Mouse (Mus musculus) intestine, embryonic 16.5 days (tissue): ENCODE data around the gene Cc2d1a. TPM values are rescaled to one million over a fixed set of nuclear protein-coding genes. Genes with fewer than 3 reads are reported as not detected.

Source experiments
- ATAC-seq: fragments of 200-750 bp; cut with Nextera tagmentation; 2 replicates; pipeline ENCODE4 v1.8.0; 2017; ENCODE audit warnings: moderate TSS enrichment, moderate library complexity
- H3K27ac ChIP-seq: fragments of 300-500 bp; sonication (generic); 2 replicates; pipeline ENCODE4 v1.5.1; 2014; ENCODE audit warnings: mild to moderate bottlenecking, low read length
- H3K27me3 ChIP-seq: fragments of 300-500 bp; sonication (generic); replicated peaks from 2 replicates; pipeline ENCODE4 v1.6.1; 2014; ENCODE audit warnings: low read length, control low read depth, mixed read lengths; ENCODE audit not compliant: control insufficient read depth, insufficient read depth
- H3K36me3 ChIP-seq: fragments of 300-500 bp; sonication (generic); 2 replicates; pipeline ENCODE4 v1.6.1; 2014; ENCODE audit warnings: low read length, control low read depth; ENCODE audit not compliant: control insufficient read depth, insufficient read depth
- H3K4me1 ChIP-seq: fragments of 300-500 bp; sonication (generic); 2 replicates; pipeline ENCODE4 v1.6.1; 2014; ENCODE audit warnings: low read length, control low read depth, mixed read lengths; ENCODE audit not compliant: control insufficient read depth, insufficient read depth
- H3K4me2 ChIP-seq: fragments of 300-500 bp; sonication (generic); 2 replicates; pipeline ENCODE4 v1.6.1; 2014; ENCODE audit warnings: low read depth, low read length, control low read depth
- H3K4me3 ChIP-seq: fragments of 300-500 bp; sonication (generic); 2 replicates; pipeline ENCODE4 v1.5.1; 2014; ENCODE audit warnings: mild to moderate bottlenecking, low read length
- H3K9ac ChIP-seq: fragments of 300-500 bp; sonication (generic); 2 replicates; pipeline ENCODE4 v1.6.1; 2014; ENCODE audit warnings: low read depth, low read length
- H3K9me3 ChIP-seq: fragments of 300-500 bp; sonication (generic); 2 replicates; pipeline ENCODE4 v1.6.1; 2016; ENCODE audit warnings: low read length, control low read depth; ENCODE audit not compliant: control insufficient read depth
- WGBS: fragments of 180-500 bp; shearing (Covaris S2); extraction: QIAGEN DNeasy Blood & Tissue Kit; methylation state at CpG from one replicate; pipeline ENCODE4 v1.1.7; 2014; 5-methylcytosine and 5-hydroxymethylcytosine counted together
- polyA plus RNA-seq: library from polyadenylated mRNA; unstranded; fragments of >200 nt; fragmentation: Nextera tagmentation; extraction: Ambion mirVana; gene quantifications from 2 replicates; pipeline ENCODE4 v1.2.1, GENCODE M21; 2015

Gene Cc2d1a
- polyA plus RNA-seq = 25.3 and 26.0 TPM in 2 replicates

- peak within 1 kb of the TSS; percentile 86 for H3K4me2 ChIP-seq
- no peaks in the 10 kb centered on the region for H3K27me3 ChIP-seq
- H3K4me3 ChIP-seq = peak within 1 kb of the TSS; percentile 76
- H3K4me1 ChIP-seq = peaks cover 20% of the 10 kb centered on the region
- WGBS = 15% methylated on average over 49 of the region's 49 CpGs
- peak; percentile 97 for ATAC-seq
- H3K9ac ChIP-seq = peak within 1 kb of the TSS; percentile 91
- no peaks in the 10 kb centered on the region for H3K9me3 ChIP-seq
- H3K27ac ChIP-seq = peak within 1 kb of the TSS; percentile 93
- peaks cover 9% of the 10 kb centered on the region for H3K36me3 ChIP-seq
These were observed at the start of gene Cc2d1a, which contains the start of gene 4930432K21Rik for GRCm38 (mm10) chr8:84147769-84148530. Cc2d1a (minus strand) TSS chr8:84147936. 4930432K21Rik (plus strand) TSS chr8:84148025.

- peak; percentile 41 for ATAC-seq
- Histone ChIP-seq H3K27me3 (no peaks in the 10 kb centered on the region), H3K9me3 (no peaks in the 10 kb centered on the region), H3K4me3 (peak overlapping the region; percentile 50), H3K4me2 (peak overlapping the region; percentile 78), H3K4me1 (peaks cover 52% of the 10 kb centered on the region), H3K27ac (peak overlapping the region; percentile 91), H3K36me3 (no peaks in the 10 kb centered on the region), H3K9ac (peak overlapping the region; percentile 68)
- WGBS = 3% methylated on average over 43 of the region's 43 CpGs
These were observed 49.6 kb upstream of the Cc2d1a start for GRCm38 (mm10) chr8:84197141-84197921.

- H3K27me3 ChIP-seq = no peaks in the 10 kb centered on the region
- H3K4me3 ChIP-seq = no peak overlapping the region
- H3K9me3 ChIP-seq = no peaks in the 10 kb centered on the region
- 65% methylated on average over 3 of the region's 3 CpGs for WGBS
- ATAC-seq = no peak
- H3K27ac ChIP-seq = no peak overlapping the region
- H3K36me3 ChIP-seq = no peaks in the 10 kb centered on the region
- peaks cover 35% of the 10 kb centered on the region for H3K4me1 ChIP-seq
- no peak overlapping the region for H3K9ac ChIP-seq
- no peak overlapping the region for H3K4me2 ChIP-seq
These were observed 46.5 kb upstream of the Cc2d1a start for GRCm38 (mm10) chr8:84194224-84194743.

DNA sequence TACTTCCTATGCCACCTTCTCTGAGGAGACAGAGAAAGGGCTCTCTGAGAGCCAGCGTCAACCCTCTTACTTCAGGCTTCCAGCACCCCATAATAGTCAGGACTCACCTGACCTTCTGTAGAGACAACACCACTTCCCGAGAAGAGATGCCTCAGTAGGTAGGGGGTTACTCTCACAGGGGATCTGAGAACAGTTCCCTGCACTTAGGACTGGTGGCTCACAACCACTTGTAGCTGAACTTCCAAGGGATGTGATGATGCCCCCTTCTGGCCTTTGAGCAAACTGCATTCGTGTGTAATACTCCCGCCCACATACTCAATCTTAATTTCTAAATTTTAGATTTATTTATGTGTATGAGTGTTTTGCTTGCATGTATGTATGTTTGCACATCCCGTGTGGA, 45.8 kb upstream of the Cc2d1a start:
- H3K4me2 ChIP-seq = no peak overlapping the region
- H3K36me3 ChIP-seq = no peaks in the 10 kb centered on the region
- no peak for ATAC-seq
- no peak overlapping the region for H3K27ac ChIP-seq
- H3K27me3 ChIP-seq = no peaks in the 10 kb centered on the region
- H3K9me3 ChIP-seq = no peaks in the 10 kb centered on the region
- WGBS = 79% methylated on average over 5 of the region's 5 CpGs
- no peak overlapping the region for H3K4me3 ChIP-seq
- H3K9ac ChIP-seq = no peak overlapping the region
- H3K4me1 ChIP-seq = peaks cover 32% of the 10 kb centered on the region

DNA sequence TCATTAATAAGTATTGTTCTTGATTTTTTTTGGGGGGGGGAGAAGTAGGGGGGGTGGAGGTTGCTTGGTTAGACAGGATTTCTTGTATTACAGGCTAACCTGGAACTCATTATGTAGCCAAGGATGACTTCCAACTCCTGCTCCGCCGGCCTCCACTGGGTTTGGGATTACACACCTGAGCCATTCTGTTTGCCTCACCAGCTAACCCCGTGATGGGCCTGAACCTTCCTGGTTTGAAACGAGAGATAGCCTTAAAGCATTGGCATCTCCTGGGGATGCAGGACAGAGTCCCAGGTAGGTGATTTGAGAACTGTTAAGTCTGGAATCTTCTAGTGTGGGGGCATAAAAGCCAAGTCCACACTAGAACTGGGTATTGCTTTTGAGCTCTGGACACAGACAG, 45.4 kb upstream of the Cc2d1a start:
- H3K4me3 ChIP-seq = no peak overlapping the region
- peak overlapping the region; percentile 62; the same call in 1 of the 2 replicates for H3K9ac ChIP-seq
- H3K36me3 ChIP-seq = no peaks in the 10 kb centered on the region
- 79% methylated on average over 4 of the region's 4 CpGs for WGBS
- no peaks in the 10 kb centered on the region for H3K27me3 ChIP-seq
- no peaks in the 10 kb centered on the region for H3K9me3 ChIP-seq
- no peak overlapping the region for H3K27ac ChIP-seq
- no peak for ATAC-seq
- H3K4me2 ChIP-seq = no peak overlapping the region
- peaks cover 28% of the 10 kb centered on the region for H3K4me1 ChIP-seq

DNA sequence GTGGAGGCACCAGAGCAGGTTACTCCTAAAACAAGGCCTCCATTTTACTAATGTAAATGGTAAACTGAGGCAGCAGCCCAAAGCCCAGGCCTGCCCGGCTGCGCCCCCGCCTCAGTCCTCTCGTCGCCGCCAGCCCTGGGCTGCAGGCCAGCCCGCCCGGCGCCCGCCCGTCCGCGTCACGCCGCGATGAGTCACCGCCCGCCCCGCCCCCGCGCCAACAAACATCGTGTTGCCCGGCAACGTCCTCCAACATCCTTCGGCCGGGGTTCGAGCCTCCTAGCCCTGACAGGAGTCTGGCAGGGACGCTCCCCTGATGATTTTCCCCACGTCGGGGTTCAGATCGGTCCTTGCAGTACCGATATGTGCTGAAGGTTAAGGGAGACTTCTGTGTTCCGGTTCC, 44.8 kb upstream of the Cc2d1a start:
- H3K4me3 ChIP-seq = peak overlapping the region; percentile 34
- H3K9ac ChIP-seq = peak overlapping the region; percentile 62
- 4% methylated on average over 33 of the region's 33 CpGs for WGBS
- no peaks in the 10 kb centered on the region for H3K9me3 ChIP-seq
- H3K4me2 ChIP-seq = peak overlapping the region; percentile 60
- H3K27me3 ChIP-seq = no peaks in the 10 kb centered on the region
- peak; percentile 70 for ATAC-seq
- peaks cover 22% of the 10 kb centered on the region for H3K4me1 ChIP-seq
- H3K27ac ChIP-seq = peak overlapping the region; percentile 95
- no peaks in the 10 kb centered on the region for H3K36me3 ChIP-seq

DNA sequence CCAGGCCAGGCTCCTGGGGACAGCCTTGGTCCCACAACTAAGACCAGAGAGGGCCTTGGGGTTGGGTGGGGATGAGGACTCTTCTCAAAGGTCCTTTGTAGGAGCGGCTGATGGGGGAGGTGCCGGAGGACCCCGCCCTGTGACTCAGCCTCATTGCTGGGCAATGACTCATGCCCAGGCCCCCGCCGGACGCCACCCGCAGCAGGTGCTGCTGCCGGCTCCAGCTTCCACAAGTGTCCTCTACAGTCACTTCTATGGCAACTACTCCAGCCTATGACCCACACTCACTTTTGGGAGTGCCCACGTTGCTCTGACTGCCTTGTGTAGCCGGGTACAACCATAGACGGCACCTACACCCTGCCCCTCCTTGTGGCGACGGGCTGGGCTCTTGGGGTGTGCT, 44.3 kb upstream of the Cc2d1a start:
- 23% methylated on average over 13 of the region's 13 CpGs for WGBS
- peaks cover 22% of the 10 kb centered on the region for H3K4me1 ChIP-seq

GRCm38 (mm10) chr8:84190191-84190867, 42.6 kb upstream of the Cc2d1a start:
- Histone ChIP-seq H3K36me3 (no peaks in the 10 kb centered on the region), H3K9ac (no peak overlapping the region), H3K27me3 (no peaks in the 10 kb centered on the region), H3K4me3 (no peak overlapping the region), H3K27ac (no peak overlapping the region), H3K4me1 (peaks cover 22% of the 10 kb centered on the region), H3K9me3 (no peaks in the 10 kb centered on the region), H3K4me2 (no peak overlapping the region)
- WGBS = 94% methylated on average over 7 of the region's 7 CpGs
- no peak for ATAC-seq

More for the DNA sequence above, 44.3 kb upstream of the Cc2d1a start:
- Histone ChIP-seq H3K27me3 (no peaks in the 10 kb centered on the region), H3K36me3 (no peaks in the 10 kb centered on the region), H3K4me2 (peak overlapping the region; percentile 60), H3K9ac (peak overlapping the region; percentile 62), H3K9me3 (no peaks in the 10 kb centered on the region), H3K4me3 (peak overlapping the region; percentile 34), H3K27ac (peak overlapping the region; percentile 95)
- peak; percentile 83 for ATAC-seq

DNA sequence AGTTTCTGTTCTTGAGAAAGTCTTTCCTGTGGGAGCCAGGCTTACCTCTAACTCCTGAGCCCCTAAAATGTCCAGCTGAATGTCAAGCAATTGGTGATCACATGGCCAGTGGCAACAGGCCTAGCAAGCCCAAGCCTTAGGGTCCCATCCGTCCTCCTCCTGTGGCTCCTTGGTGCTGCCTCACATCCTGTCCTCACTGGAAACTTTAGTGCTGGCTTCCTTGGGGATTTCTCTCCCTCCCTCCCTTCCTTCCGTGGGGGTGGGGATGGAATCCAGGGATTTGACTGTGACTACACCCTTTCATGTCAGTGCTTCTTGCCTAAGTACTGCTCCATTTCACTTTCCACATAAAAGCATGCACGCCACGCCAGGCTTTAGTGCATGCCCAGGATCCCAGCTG, 41.9 kb upstream of the Cc2d1a start:
- Histone ChIP-seq H3K9ac (peak overlapping the region; percentile 34; the same call in 1 of the 2 replicates), H3K9me3 (no peaks in the 10 kb centered on the region), H3K27me3 (no peaks in the 10 kb centered on the region), H3K4me3 (no peak overlapping the region), H3K4me1 (peaks cover 22% of the 10 kb centered on the region), H3K4me2 (no peak overlapping the region), H3K36me3 (no peaks in the 10 kb centered on the region), H3K27ac (0 out of 2 replicates have a peak overlapping the region, but pooled peaks have one; percentile 12)
- 62% methylated on average over 4 of the region's 4 CpGs for WGBS
- no peak for ATAC-seq
